Mouse (Mus musculus) midbrain, embryonic 10.5 days (tissue): ENCODE data around the gene Chrna3. TPM values are rescaled to one million over a fixed set of nuclear protein-coding genes. Genes with fewer than 3 reads are reported as not detected.
A peak's percentile ranks its signal among the peaks of the same experiment; 100 is the strongest.

Source experiments
- DNase-seq: peaks from one replicate; pipeline ENCODE4 v3.0.0-alpha.2; 2017; ENCODE audit warnings: low spot score
- H3K27ac ChIP-seq: fragments of 300-500 bp; sonication (generic); replicated peaks from 2 replicates; pipeline ENCODE4 v1.5.1; 2016; ENCODE audit warnings: mild to moderate bottlenecking
- H3K27me3 ChIP-seq: fragments of 300-500 bp; sonication (generic); 2 replicates; pipeline ENCODE4 v1.6.1; 2016; ENCODE audit warnings: low read depth, mild to moderate bottlenecking; ENCODE audit not compliant: poor library complexity, severe bottlenecking
- H3K36me3 ChIP-seq: fragments of 300-500 bp; sonication (generic); 2 replicates; pipeline ENCODE4 v1.6.1; 2016; ENCODE audit warnings: mild to moderate bottlenecking, moderate library complexity
- H3K4me1 ChIP-seq: fragments of 300-500 bp; sonication (generic); 2 replicates; pipeline ENCODE4 v1.6.1; 2016
- H3K4me3 ChIP-seq: fragments of 300-500 bp; sonication (generic); 2 replicates; pipeline ENCODE4 v1.5.1; 2016; ENCODE audit warnings: mild to moderate bottlenecking, moderate library complexity
- H3K9me3 ChIP-seq: fragments of 300-500 bp; sonication (generic); replicated peaks from 2 replicates; pipeline ENCODE4 v1.6.1; 2016; ENCODE audit warnings: mild to moderate bottlenecking
- WGBS: fragments of 180-500 bp; shearing (Covaris S2); methylation state at CpG from one replicate; pipeline ENCODE4 v1.1.7; 2016; 5-methylcytosine and 5-hydroxymethylcytosine counted together
- polyA plus RNA-seq: library from polyadenylated mRNA; unstranded; fragments of >200 nt; fragmentation: Nextera tagmentation; extraction: Ambion mirVana; gene quantifications from 2 replicates; pipeline ENCODE4 v1.2.1, GENCODE M21; 2016

The Chrna3 gene
- polyA plus RNA-seq, 1 experiment from 2014 or later: 8.2 TPM

DNA sequence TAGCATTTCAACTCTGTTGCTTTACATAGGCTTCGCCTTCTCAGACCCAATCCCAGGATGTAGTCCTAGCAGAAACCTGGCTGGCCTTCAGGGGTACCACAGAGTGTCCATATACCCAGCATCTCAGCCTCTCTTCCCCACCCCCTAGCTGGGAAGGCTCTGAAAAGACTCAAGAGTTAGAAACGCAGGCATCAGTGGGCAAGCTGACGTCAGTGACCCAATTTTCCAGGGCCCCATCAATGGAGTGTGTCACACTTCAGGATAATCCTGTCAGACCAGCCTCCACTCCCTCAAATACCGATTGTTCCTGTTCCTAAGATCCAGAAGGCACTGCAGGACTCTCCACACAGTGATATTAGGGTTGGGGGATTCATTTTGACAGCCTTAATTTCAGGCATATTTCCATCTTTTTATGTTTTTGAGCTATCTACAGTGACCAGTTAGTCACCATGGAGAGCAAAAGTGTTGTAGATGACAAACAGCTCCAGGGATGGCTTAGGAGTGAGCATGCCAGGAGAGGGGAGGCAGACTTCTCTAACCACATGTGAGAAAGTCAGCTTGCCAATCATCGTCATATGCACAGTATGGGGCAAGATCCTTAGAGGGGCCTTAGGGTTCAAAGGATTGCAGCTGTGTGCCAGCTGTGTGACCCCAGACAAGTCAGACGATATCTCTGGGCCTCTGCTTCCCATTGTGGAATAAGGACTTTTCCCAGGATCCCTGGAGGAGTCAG is 5.2 kb upstream of the Chrna3 start:
- H3K27ac ChIP-seq: peak overlapping the region; percentile 64

DNA sequence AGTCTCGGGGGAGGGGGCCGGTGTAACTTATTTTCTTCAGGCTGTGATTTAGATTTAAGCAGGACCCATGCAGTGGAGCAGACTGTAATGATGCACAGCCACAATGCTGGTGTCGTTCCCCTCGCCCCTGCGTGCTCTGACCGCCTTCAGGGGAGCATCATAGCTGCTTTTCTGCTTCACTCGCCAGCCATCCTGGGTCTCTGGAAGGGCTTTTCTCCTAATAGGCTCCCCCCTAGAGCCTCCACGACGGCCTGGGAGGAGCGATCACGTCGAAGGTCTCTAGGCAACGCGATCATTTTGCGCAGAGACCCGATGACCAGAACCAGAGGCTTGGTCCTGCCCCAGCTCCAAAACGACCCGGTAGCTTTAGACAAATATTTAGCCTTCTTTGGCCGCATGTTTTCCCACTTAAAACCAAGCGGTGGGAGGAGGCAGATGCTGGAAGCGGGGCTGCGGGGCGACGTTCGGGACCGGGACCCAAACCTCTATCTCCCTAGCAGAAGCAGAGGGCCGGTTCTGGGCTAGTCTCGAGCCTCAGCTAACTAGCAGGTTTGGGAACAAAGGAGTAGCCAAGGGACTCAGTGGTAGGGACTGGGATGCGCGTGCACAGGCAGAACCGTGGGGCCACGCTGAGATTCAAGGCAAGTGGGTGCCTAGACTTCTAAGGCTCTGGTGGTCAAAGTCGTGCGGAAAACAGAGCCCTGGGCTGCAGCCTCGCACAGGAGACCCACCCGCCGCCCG is 658 bp downstream of the Chrna3 start:
- H3K36me3 ChIP-seq: no peaks in the 10 kb centered on the region
- DNase-seq: peak; percentile 36
- peak overlapping the region; percentile 80 for H3K27ac ChIP-seq
- no peaks in the 10 kb centered on the region for H3K9me3 ChIP-seq
- H3K27me3 ChIP-seq: peaks cover 42% of the 10 kb centered on the region
- H3K4me3 ChIP-seq: peak overlapping the region; percentile 62
- H3K4me1 ChIP-seq: peaks cover 27% of the 10 kb centered on the region
- WGBS: 12% methylated on average over 38 of the region's 38 CpGs

More for the DNA sequence above, 5.2 kb upstream of the Chrna3 start:
- Histone ChIP-seq H3K27me3 (peaks cover 16% of the 10 kb centered on the region), H3K36me3 (0 out of 2 replicates have a peak, but pooled peaks cover 5% of the 10 kb centered on the region), H3K4me3 (no peak overlapping the region), H3K9me3 (no peaks in the 10 kb centered on the region), H3K4me1 (peaks cover 26% of the 10 kb centered on the region)
- 39% methylated on average over 6 of the region's 6 CpGs for WGBS
- DNase-seq: peak; percentile 51

DNA sequence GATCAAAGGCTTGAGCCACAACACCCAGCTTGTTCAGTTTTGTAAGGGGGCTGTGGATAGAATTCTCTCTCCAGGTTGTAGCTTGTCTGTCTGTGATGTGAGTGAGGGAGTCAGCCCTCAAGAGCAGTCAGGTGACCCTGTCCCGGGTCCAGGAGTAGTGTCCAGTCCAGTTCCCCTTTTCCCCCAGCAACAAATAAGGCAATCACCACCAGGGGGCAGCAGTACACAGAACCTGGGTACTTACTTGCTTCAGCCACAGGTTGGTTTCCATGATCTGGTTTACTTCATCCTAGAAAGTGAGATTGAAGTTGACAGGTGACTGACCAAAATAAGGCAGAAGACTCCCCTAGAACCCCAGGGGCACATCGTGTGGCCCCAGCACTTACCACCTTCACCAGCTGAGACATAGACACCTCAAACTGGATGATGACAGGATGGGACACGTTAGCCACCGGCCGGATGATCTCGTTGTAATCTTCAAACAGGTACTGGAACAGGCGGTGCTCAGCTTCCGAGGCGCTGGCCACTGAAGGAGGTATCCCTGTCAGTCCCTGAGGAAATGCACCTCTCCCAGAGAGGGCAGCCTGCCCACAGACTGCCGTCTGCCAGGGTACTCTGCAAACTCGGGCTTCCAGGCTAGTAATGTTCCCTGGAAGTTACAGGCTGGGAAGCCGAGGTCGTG is 2.3 kb downstream of the Chrna3 start:
- Histone ChIP-seq H3K4me3 (no peak overlapping the region), H3K4me1 (peaks cover 20% of the 10 kb centered on the region), H3K27ac (no peak overlapping the region), H3K36me3 (no peaks in the 10 kb centered on the region), H3K27me3 (peaks cover 42% of the 10 kb centered on the region), H3K9me3 (no peaks in the 10 kb centered on the region)
- WGBS: 47% methylated on average over 13 of the region's 13 CpGs
- peak; percentile 85 for DNase-seq

DNA sequence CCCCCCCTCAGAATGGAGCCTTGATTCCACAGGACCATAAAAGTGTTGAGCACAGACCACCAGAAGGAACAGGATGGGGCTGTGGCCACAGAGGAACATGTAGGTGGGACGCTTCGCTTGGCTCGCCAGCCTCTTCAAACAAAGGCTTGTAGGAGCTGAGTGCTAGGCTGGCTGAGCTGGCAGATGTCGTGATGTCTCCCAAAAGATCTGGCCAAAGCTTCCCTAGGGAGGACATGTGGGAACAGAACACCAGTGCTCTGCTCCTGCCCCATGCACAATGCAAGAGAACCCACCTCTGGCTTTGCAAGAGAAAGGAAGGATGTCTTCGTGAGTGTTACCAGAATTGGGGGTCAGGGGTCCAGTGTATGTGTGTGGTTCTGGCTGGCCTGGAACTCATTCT is 3.0 kb downstream of the Chrna3 start:
- WGBS: 83% methylated on average over 5 of the region's 5 CpGs
- Histone ChIP-seq H3K36me3 (no peaks in the 10 kb centered on the region), H3K27me3 (peaks cover 42% of the 10 kb centered on the region), H3K4me1 (peaks cover 20% of the 10 kb centered on the region), H3K9me3 (no peaks in the 10 kb centered on the region), H3K4me3 (no peak overlapping the region), H3K27ac (no peak overlapping the region)
- DNase-seq: no peak

DNA sequence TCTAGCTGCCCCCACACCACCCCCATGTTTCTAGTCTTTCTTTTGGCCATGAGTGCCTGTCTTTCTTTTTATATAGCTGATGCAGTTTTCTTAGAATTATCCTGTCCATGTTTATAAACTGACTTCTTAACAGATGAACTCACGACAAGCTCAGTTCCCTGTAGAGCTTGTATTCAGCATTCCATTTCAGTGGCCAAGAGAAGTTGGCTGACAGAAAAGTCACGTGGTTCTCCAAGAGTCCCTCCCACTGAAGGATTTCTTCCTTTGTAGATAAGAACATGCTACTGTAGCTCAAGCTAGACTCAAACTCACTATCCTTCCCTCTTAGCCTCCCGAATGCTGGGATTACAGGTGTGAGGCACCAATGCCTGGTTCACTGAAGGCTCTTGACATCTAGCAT is 9.4 kb downstream of the Chrna3 start:
- Histone ChIP-seq H3K36me3 (0 out of 2 replicates have a peak, but pooled peaks cover 6% of the 10 kb centered on the region), H3K4me3 (no peak overlapping the region), H3K27ac (no peak overlapping the region), H3K4me1 (no peaks in the 10 kb centered on the region; the same call in none of the 2 replicates), H3K9me3 (no peaks in the 10 kb centered on the region), H3K27me3 (no peaks in the 10 kb centered on the region)
- WGBS: 87% methylated on average over 3 of the region's 3 CpGs
- DNase-seq: no peak

DNA sequence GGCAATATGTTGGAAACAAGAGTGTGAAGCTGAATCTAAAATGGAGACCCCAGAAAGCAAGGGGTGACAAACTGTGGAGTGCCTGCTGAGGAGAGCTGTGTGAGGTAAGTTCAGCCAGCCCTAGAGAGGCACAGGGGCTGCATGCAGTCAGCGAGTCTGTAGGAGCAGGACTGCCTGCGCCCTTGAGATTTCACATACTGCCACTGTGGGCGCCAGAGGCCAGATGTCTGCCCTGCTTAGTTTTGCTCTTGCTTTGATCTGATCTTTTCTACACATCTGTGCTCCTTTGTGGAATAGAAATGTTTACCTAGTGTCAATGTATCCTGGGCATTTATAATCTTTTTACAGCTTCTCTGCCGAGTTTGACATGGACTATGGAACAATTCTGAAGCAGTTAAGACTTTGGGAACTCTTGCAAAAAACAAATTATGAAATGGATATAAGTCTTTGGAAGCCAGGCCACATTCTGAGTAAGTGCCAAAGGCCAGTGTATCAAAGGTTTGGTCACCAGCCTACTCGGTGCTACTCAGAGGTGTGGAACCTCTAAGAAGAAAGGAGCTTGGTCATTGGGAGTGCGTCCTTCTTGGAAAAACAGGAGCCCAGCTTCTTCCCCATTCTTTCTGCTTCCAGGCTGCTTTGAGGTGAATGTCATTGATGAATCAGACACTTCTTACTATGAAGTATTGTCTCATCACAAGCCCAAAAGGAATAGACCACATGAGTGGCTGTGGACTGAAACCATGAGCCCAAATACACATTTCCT is 15.6 kb downstream of the Chrna3 start:
- Histone ChIP-seq H3K4me3 (no peak overlapping the region), H3K27me3 (no peaks in the 10 kb centered on the region), H3K36me3 (0 out of 2 replicates have a peak, but pooled peaks cover 6% of the 10 kb centered on the region), H3K4me1 (peaks cover 4% of the 10 kb centered on the region; the same call in 1 of the 2 replicates), H3K27ac (no peak overlapping the region), H3K9me3 (no peaks in the 10 kb centered on the region)
- DNase-seq: no peak
- WGBS: 51% methylated on average over 6 of the region's 6 CpGs

DNA sequence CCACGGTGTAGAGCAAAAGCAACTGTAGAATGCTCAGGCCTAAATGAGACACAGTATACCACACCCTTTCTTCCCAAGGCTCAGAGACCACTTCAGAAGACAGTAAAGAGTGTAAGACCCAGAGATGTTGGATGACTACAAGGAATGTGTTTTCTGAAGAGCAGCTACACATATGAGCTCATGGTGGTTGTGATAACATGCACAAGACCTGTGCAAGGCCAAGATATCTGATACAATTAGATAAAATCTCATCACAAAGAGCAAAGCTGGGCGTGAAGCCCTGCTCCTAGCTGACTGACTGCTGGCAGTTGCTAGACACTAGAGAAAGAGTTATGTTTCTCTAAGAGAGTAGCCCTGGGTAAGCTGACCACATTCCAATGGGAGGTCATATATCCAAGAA is 16.7 kb downstream of the Chrna3 start:
- H3K4me1 ChIP-seq: peaks cover 4% of the 10 kb centered on the region; the same call in 1 of the 2 replicates
- no peak for DNase-seq
- H3K27me3 ChIP-seq: no peaks in the 10 kb centered on the region
- 87% methylated on average over 2 of the region's 2 CpGs for WGBS
- no peak overlapping the region for H3K27ac ChIP-seq
- H3K9me3 ChIP-seq: no peaks in the 10 kb centered on the region
- no peak overlapping the region for H3K4me3 ChIP-seq
- H3K36me3 ChIP-seq: 0 out of 2 replicates have a peak, but pooled peaks cover 2% of the 10 kb centered on the region

DNA sequence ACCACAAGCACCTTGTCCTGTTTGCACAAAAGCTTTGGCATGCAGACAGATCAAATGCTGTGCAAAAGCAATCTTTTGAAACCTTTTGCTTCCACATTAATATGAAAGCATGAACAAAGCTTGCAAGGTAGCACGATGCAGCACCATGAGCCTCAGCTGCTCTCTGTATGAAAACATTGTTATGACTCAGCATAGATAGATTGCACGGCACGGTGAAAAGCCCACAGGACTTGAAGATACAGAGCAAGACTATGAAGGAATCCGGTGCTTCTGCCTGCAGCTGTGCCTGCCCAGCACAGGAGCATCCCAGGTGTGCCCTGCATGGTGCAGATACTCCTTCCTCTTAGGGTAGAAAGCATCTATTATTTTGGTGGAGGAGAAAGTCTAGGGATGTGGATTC is 22.8 kb downstream of the Chrna3 start:
- 81% methylated on average over 4 of the region's 4 CpGs for WGBS
- H3K4me3 ChIP-seq: no peak overlapping the region
- H3K4me1 ChIP-seq: peaks cover 5% of the 10 kb centered on the region; the same call in 1 of the 2 replicates
- H3K27me3 ChIP-seq: no peaks in the 10 kb centered on the region
- no peaks in the 10 kb centered on the region for H3K36me3 ChIP-seq
- H3K27ac ChIP-seq: no peak overlapping the region
- no peak for DNase-seq
- no peaks in the 10 kb centered on the region for H3K9me3 ChIP-seq

DNA sequence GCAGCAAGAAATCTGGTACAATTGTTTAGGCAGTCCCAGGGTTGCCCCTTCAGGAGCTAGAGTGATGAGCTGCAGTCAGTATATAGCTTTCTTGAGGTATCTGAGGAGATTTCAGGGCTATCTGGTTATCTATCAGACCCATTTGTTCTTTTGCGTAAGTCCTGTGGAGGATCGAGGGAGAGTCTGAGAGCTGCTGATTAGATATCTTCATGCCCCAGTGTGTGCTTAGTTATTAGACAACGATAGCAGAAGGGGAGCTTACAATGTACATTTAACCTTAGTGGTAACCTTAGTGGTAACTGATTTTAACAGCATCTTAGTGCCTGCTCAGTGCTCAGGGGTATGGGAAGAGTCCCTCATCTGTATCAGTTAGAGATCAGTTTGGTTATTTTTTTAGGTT is 30.7 kb downstream of the Chrna3 start:
- Histone ChIP-seq H3K27ac (no peak overlapping the region), H3K9me3 (no peaks in the 10 kb centered on the region), H3K27me3 (no peaks in the 10 kb centered on the region), H3K36me3 (no peaks in the 10 kb centered on the region), H3K4me1 (peaks cover 4% of the 10 kb centered on the region; the same call in 1 of the 2 replicates), H3K4me3 (no peak overlapping the region)
- DNase-seq: no peak
- 83% methylated on average over 3 of the region's 3 CpGs for WGBS

DNA sequence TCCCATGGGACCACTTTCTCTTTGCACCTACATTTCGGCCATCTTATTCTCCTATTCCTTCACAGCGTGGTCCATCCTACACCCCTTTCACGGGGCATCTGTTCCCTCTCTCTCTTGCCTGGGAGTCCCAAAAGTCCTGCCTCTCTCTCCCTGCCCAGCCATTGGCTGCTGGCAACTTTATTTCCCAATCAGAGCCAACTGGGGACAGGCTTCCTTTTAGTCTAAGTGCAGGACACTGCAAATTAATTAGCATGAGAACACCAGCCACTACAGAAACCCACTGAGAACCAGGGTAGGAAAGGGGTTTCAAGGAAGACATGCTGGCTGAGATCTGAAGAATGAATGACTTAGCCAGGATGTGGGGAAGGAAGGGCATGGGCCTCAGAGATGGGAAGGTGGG is 32.0 kb downstream of the Chrna3 start:
- Histone ChIP-seq H3K9me3 (no peaks in the 10 kb centered on the region), H3K36me3 (no peaks in the 10 kb centered on the region), H3K4me3 (no peak overlapping the region), H3K27ac (no peak overlapping the region), H3K4me1 (no peaks in the 10 kb centered on the region), H3K27me3 (no peaks in the 10 kb centered on the region)
- 44% methylated on average over 3 of the region's 3 CpGs for WGBS
- DNase-seq: no peak

DNA sequence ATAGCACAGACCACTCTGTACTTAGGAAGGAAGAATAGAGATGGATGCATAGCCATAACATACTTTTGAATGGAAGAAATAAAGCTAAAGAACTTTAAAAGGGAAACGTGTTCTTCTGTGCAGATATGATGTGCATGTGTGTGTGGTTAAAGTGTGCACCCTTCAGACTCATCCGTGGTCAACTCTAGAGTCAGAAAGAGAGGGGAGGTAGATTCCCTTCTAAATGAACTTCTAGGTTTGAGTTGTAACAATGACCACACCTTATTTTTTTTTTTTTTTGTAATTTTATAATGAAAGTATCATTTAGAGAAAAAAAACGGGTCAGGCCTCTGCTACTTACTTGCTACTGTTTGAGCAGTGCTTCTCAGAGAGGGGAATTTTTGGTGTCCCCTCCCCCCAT is 36.0 kb downstream of the Chrna3 start:
- Histone ChIP-seq H3K36me3 (no peaks in the 10 kb centered on the region), H3K9me3 (no peaks in the 10 kb centered on the region), H3K4me3 (no peak overlapping the region), H3K27ac (no peak overlapping the region), H3K4me1 (no peaks in the 10 kb centered on the region), H3K27me3 (no peaks in the 10 kb centered on the region)
- DNase-seq: no peak
- 89% methylated on average over 3 of the region's 3 CpGs for WGBS

DNA sequence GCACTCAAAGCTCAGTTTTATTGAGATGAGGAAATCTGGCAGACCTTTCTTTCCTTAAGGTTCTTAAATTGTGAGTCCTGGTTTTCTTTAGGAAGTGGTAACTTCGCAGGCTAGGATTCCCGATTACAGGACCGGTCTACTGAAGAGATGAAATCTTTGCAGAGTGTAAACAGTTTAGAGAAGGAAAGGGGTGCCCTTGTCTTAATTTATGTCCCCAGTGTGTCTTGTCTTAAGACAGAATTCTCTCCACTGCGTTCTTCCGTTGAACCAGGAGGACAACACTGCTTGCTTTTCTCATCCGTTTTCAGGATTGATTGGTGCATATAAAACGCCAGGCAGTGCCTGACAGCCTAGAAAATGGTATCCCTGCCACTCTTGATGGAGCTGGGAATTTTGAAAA is 44.0 kb downstream of the Chrna3 start:
- Histone ChIP-seq H3K4me1 (peaks cover 23% of the 10 kb centered on the region), H3K4me3 (peak overlapping the region; percentile 73), H3K9me3 (no peaks in the 10 kb centered on the region; the same call in 1 of the 2 replicates), H3K27me3 (peaks cover 66% of the 10 kb centered on the region), H3K27ac (no peak overlapping the region), H3K36me3 (no peaks in the 10 kb centered on the region)
- WGBS: 9% methylated on average over 7 of the region's 7 CpGs
- no peak for DNase-seq
